Mouse (Mus musculus): ENCODE measurements around the gene Cyp1a1. TPM values are rescaled to one million over a fixed set of nuclear protein-coding genes. Genes with fewer than 3 reads are reported as not detected.
"Not testable (repeated sequence)": the region's sequence is repeated elsewhere in the genome, so short reads cannot be mapped to it uniquely, and the experiment has no call there.

Cyp1a1 gene
- polyA plus RNA-seq, 2 experiments = 0.04 TPM; not detected in 1

GRCm38 (mm10) chr9:57697380-57697779 is 9.7 kb downstream of the Cyp1a1 start:
- no peak overlapping the region for H3K4me3 ChIP-seq (replicated peaks; ENCODE audit: low read length)
- TF ChIP-seq POLR2A (IDR thresholded peaks at IDR 0.05; ENCODE audit: borderline replicate concordance, extremely low read depth, insufficient read depth, insufficient read length) = no peak
- H3K36me3 ChIP-seq (ENCODE audit: control insufficient read depth, insufficient read depth, low read length) = no peaks in the 10 kb centered on the region
- H3K9ac ChIP-seq (ENCODE audit: low read depth, low read length, severe bottlenecking) = no peak overlapping the region
- DNase-seq (ENCODE audit: low spot score) = no peak
- ATAC-seq (ENCODE audit: low FRiP score, low read depth) = no peak
- 13% methylated on average over 4 of the region's 4 CpGs for WGBS
- H3K4me1 ChIP-seq (ENCODE audit: control insufficient read depth, insufficient read depth, low read length) = peaks cover 7% of the 10 kb centered on the region; the same call in 1 of the 2 replicates
- H3K27me3 ChIP-seq (ENCODE audit: control insufficient read depth, insufficient read depth, low read length) = peaks cover 34% of the 10 kb centered on the region
- H3K4me2 ChIP-seq (replicated peaks; ENCODE audit: low read depth, low read length, severe bottlenecking) = no peak overlapping the region
- H3K27ac ChIP-seq (replicated peaks; ENCODE audit: low read depth, low read length) = no peak overlapping the region
- no peaks in the 10 kb centered on the region for H3K9me3 ChIP-seq (ENCODE audit: control insufficient read depth, low read length)

GRCm38 (mm10) chr9:57698466-57699150 is 10.9 kb downstream of the Cyp1a1 start:
- H3K4me2 ChIP-seq (replicated peaks; ENCODE audit: low read depth, low read length, severe bottlenecking) = no peak overlapping the region
- no peak overlapping the region for H3K9ac ChIP-seq (ENCODE audit: low read depth, low read length, severe bottlenecking)
- H3K4me3 ChIP-seq (replicated peaks; ENCODE audit: low read length) = no peak overlapping the region
- 79% methylated on average over 1 of the region's 1 CpGs for WGBS
- no peaks in the 10 kb centered on the region for H3K9me3 ChIP-seq (ENCODE audit: control insufficient read depth, low read length)
- ATAC-seq (ENCODE audit: low FRiP score, low read depth) (no peak), DNase-seq (ENCODE audit: low spot score) (peak; percentile 30)
- H3K36me3 ChIP-seq (ENCODE audit: control insufficient read depth, insufficient read depth, low read length) = no peaks in the 10 kb centered on the region
- H3K4me1 ChIP-seq (ENCODE audit: control insufficient read depth, insufficient read depth, low read length) = peaks cover 7% of the 10 kb centered on the region; the same call in 1 of the 2 replicates
- peaks cover 34% of the 10 kb centered on the region for H3K27me3 ChIP-seq (ENCODE audit: control insufficient read depth, insufficient read depth, low read length)
- H3K27ac ChIP-seq (replicated peaks; ENCODE audit: low read depth, low read length) = no peak overlapping the region
- no peak for TF ChIP-seq POLR2A (IDR thresholded peaks at IDR 0.05; ENCODE audit: borderline replicate concordance, extremely low read depth, insufficient read depth, insufficient read length)

- H3K9ac ChIP-seq (ENCODE audit: low read depth, low read length, severe bottlenecking) = no peak overlapping the region
- H3K9me3 ChIP-seq (ENCODE audit: control insufficient read depth, low read length) = no peaks in the 10 kb centered on the region
- DNase-seq (ENCODE audit: low spot score) (no peak), ATAC-seq (ENCODE audit: low FRiP score, low read depth) (no peak)
- peaks cover 8% of the 10 kb centered on the region for H3K4me1 ChIP-seq (ENCODE audit: control insufficient read depth, insufficient read depth, low read length)
- H3K4me3 ChIP-seq (replicated peaks; ENCODE audit: low read length) = no peak overlapping the region
- 79% methylated on average over 3 of the region's 3 CpGs for WGBS
- H3K4me2 ChIP-seq (replicated peaks; ENCODE audit: low read depth, low read length, severe bottlenecking) = no peak overlapping the region
- no peak for TF ChIP-seq POLR2A (IDR thresholded peaks at IDR 0.05; ENCODE audit: borderline replicate concordance, extremely low read depth, insufficient read depth, insufficient read length)
- no peaks in the 10 kb centered on the region for H3K36me3 ChIP-seq (ENCODE audit: control insufficient read depth, insufficient read depth, low read length)
- H3K27me3 ChIP-seq (ENCODE audit: control insufficient read depth, insufficient read depth, low read length) = no peaks in the 10 kb centered on the region
- H3K27ac ChIP-seq (replicated peaks; ENCODE audit: low read depth, low read length) = no peak overlapping the region
Observed at GRCm38 (mm10) chr9:57706496-57706895, 18.8 kb downstream of the Cyp1a1 start.

- Histone ChIP-seq H3K27ac (replicated peaks; ENCODE audit: low read depth, low read length) (peak within 1 kb of the TSS; percentile 72), H3K4me2 (replicated peaks; ENCODE audit: low read depth, low read length, severe bottlenecking) (peak within 1 kb of the TSS; percentile 82), H3K36me3 (ENCODE audit: control insufficient read depth, insufficient read depth, low read length) (peaks cover 3% of the 10 kb centered on the region), H3K4me1 (ENCODE audit: control insufficient read depth, insufficient read depth, low read length) (peaks cover 8% of the 10 kb centered on the region), H3K27me3 (ENCODE audit: control insufficient read depth, insufficient read depth, low read length) (no peaks in the 10 kb centered on the region), H3K4me3 (replicated peaks; ENCODE audit: low read length) (peak within 1 kb of the TSS; percentile 72), H3K9ac (ENCODE audit: low read depth, low read length, severe bottlenecking) (peak within 1 kb of the TSS; percentile 88), H3K9me3 (ENCODE audit: control insufficient read depth, low read length) (0 out of 2 replicates have a peak, but pooled peaks cover 3% of the 10 kb centered on the region)
- under 1% methylated on average over 23 of the region's 23 CpGs for WGBS
- peak; percentile 82; the same call in 1 of the 2 replicates for TF ChIP-seq POLR2A (IDR thresholded peaks at IDR 0.05; ENCODE audit: borderline replicate concordance, extremely low read depth, insufficient read depth, insufficient read length)
- ATAC-seq (ENCODE audit: low FRiP score, low read depth) = peak; percentile 97
- DNase-seq (ENCODE audit: low spot score) = peak; percentile 89
Observed at GRCm38 (mm10) chr9:57708068-57708719, 20.5 kb downstream of the Cyp1a1 start, which contains the start of gene Edc3. TSS of gene Edc3 (plus strand) at chr9:57708540.

- 4% methylated on average over 36 of the region's 39 CpGs for WGBS
- Histone ChIP-seq H3K9ac (ENCODE audit: low read depth, low read length, severe bottlenecking) (peak overlapping the region; percentile 88), H3K4me3 (replicated peaks; ENCODE audit: low read length) (peak overlapping the region; percentile 72), H3K4me2 (replicated peaks; ENCODE audit: low read depth, low read length, severe bottlenecking) (peak overlapping the region; percentile 82), H3K36me3 (ENCODE audit: control insufficient read depth, insufficient read depth, low read length) (peaks cover 8% of the 10 kb centered on the region), H3K27ac (replicated peaks; ENCODE audit: low read depth, low read length) (peak overlapping the region; percentile 72), H3K9me3 (ENCODE audit: control insufficient read depth, low read length) (0 out of 2 replicates have a peak, but pooled peaks cover 3% of the 10 kb centered on the region), H3K4me1 (ENCODE audit: control insufficient read depth, insufficient read depth, low read length) (peaks cover 8% of the 10 kb centered on the region), H3K27me3 (ENCODE audit: control insufficient read depth, insufficient read depth, low read length) (no peaks in the 10 kb centered on the region)
- DNase-seq (ENCODE audit: low spot score) (peak; percentile 36), ATAC-seq (ENCODE audit: low FRiP score, low read depth) (peak; percentile 48)
- no peak for TF ChIP-seq POLR2A (IDR thresholded peaks at IDR 0.05; ENCODE audit: borderline replicate concordance, extremely low read depth, insufficient read depth, insufficient read length)
Observed at GRCm38 (mm10) chr9:57708720-57709274, 21.1 kb downstream of the Cyp1a1 start.

- not testable (repeated sequence) for DNase-seq (ENCODE audit: low spot score); ATAC-seq (ENCODE audit: low FRiP score, low read depth)
Observed at GRCm38 (mm10) chr9:57710214-57710613, 22.5 kb downstream of the Cyp1a1 start.

More at GRCm38 (mm10) chr9:57710214-57710613, 22.5 kb downstream of the Cyp1a1 start:
- not testable (repeated sequence) for H3K9ac ChIP-seq (ENCODE audit: low read depth, low read length, severe bottlenecking); H3K27ac ChIP-seq (replicated peaks; ENCODE audit: low read depth, low read length); H3K9me3 ChIP-seq (ENCODE audit: control insufficient read depth, low read length); H3K4me3 ChIP-seq (replicated peaks; ENCODE audit: low read length); H3K4me2 ChIP-seq (replicated peaks; ENCODE audit: low read depth, low read length, severe bottlenecking); H3K27me3 ChIP-seq (ENCODE audit: control insufficient read depth, insufficient read depth, low read length); H3K4me1 ChIP-seq (ENCODE audit: control insufficient read depth, insufficient read depth, low read length)
- WGBS = 97% methylated on average over 4 of the region's 5 CpGs
- H3K36me3 ChIP-seq (ENCODE audit: control insufficient read depth, insufficient read depth, low read length) = peaks cover 22% of the 10 kb centered on the region

Data from limb, embryonic 14.5 days (tissue).